Mouse (Mus musculus) A20 (cell line): ENCODE measurements around the gene Fthl17a.

Source experiments
- DNase-seq: peaks from one replicate; pipeline ENCODE4 v3.0.0-alpha.2; 2011; ENCODE audit warnings: low read depth, low spot score

The Fthl17a gene

DNA sequence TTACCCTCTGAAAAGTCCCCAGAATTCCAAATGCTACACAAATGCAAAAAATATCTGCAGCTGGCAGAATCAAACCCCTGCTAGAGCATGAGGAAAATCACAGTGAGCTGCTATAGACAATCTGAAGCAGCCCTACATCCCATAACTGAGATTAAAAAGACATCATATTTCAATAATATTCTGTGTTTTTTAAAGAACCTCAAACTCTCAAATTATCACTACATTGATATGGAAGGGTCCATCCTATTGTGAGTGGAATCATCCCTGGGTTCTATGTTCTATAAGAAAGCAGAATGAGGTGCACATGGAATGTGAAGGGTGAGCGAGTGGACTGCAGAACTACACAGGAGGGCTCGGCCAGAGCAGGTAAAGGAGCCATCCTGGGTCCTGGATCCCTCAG lies at the start of gene Fthl17a:
TSS of gene Fthl17a (plus strand) at position 301 of the 400 bp plus-strand sequence.
- no peak for DNase-seq

DNA sequence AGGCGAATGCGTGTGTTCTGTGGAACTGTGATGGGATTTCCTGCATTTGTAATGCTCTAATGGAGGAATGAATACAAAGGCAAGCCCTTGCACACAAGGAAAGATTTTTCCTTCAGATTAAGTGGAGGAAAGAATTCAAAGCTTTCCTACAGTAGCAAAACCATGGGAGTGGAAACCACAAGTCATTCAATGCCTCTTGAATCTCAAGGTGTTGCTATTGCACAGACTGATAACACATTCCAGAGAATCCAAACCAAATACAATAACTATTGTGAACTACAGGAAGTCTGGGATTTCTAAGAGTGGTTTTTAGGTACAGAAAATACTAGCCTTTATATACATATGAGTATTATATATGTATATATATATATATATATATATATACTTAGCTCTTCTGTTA lies 42.5 kb upstream of the Fthl17a start:
- no peak for DNase-seq

- DNase-seq: peak; percentile 55
Measured at GRCm38 (mm10) chrX:85226883-85227282, 22.6 kb upstream of the Fthl17a start.

- no peak for DNase-seq
Measured at GRCm38 (mm10) chrX:85271821-85272220, 22.3 kb downstream of the Fthl17a start.

DNA sequence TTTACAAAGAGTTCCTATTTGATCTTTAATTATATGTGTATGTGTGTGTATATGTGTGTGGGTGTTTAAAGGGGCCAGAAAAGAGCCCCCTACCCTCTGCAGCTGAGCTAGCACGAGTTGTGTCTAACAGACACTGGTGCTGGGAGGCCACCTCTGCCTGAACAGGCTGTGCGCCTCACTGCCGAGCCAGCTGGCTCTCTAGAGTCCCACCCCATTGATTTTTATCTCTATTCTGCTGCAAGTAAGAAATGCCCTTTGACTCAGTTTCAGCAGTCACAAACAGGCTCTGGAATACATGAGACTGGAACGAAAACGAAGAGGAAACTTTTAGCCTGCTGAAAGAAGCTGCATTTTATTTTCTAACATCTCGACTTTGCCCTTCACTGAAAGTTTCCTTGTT lies 22.8 kb downstream of the Fthl17a start:
- no peak for DNase-seq

GRCm38 (mm10) chrX:85289846-85290245 lies 40.4 kb downstream of the Fthl17a start:
- peak; percentile 7 for DNase-seq

DNA sequence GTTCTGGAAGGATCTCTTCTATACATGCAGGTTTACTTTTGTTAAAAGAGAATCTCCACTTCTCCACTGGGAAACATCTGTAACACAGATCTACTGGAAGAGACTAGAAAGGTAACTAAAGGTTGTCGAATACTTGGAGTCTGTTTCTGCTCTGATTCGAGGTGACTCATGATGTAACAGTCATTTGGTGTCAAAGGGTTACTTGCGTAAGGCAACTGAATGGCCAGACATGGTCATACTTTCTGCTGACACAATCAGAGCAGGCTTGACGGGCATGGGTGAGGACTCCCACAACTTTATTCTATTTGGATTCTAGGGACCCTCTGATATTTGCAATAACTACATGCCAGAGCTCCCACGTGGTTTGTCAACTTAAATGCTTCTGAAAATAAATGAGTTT lies 43.3 kb downstream of the Fthl17a start:
- DNase-seq: peak; percentile 7

DNA sequence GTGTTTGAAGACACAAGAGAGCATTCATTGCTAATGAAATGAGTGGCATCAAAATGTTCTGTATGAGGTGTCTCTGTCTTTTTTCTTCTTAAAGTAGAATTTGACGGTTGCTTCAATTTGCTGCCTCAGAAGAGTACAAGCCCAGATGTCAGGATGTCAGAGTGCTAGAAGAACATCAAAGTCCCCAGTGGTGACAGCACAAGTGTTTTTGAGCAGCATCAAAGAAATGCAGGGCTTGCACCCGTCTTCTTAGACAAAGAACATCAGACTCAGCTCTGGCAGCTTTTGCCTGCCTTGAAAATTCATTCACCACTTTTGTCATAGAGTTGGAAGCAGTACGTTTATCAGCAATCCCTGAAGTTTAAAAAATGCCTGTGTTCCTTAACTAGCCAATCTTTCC lies 44.5 kb downstream of the Fthl17a start:
- no peak for DNase-seq

GRCm38 (mm10) chrX:85304674-85305073 lies 55.2 kb downstream of the Fthl17a start:
- no peak for DNase-seq

DNA sequence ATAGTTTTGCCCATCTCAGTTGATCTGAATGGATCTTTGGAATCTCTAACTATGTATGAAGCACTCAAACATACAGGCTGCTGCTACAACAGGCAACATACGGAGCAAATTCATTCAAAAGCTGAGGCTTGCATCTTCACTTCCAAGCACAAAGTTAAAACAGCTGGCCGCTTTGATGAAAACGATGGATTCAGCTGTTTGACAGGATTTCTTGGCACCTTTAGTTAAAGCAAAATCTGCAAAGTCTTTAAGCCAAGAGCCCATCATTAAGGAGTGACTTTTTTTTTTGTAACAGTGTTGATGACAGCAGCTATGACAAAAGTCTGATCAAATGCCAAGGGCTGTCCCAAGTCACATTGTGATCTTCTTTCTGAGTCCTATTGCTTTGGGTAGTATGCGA lies 69.1 kb downstream of the Fthl17a start:
- no peak for DNase-seq

GRCm38 (mm10) chrX:85319193-85319592 lies 69.7 kb downstream of the Fthl17a start:
- DNase-seq: peak; percentile 23
